Mouse (Mus musculus): ENCODE measurements around the gene Lig3.
"Not testable (repeated sequence)": the region's sequence is repeated elsewhere in the genome, so short reads cannot be mapped to it uniquely, and the experiment has no call there.

The Lig3 gene

GRCm38 (mm10) chr11:82820788-82821456 lies 40.0 kb downstream of the Lig3 start:
- in situ Hi-C loops (cut with MboI; ENCODE audit: unreplicated experiment in 2 of 2): no loop called here

DNA sequence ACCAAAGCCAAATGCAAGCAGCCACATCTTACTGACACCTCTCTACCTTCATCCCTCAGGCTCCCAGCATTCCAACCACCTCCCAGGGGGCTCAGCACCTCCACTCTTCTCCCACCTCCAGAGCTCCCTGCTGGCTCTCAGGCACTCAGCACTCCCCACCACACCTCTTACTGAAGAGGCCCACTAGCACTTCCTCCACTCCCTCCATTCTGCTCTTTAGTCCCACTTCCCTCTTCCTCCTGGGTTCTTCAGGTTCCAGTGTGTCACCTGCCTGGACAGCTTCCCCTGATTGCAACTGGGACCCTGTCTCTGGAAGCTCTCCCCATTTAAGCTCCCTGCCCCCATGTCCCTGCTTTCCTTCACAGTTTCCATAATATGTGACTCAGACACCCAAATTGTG lies 45.9 kb downstream of the Lig3 start:
- in situ Hi-C loops (cut with MboI; ENCODE audit: unreplicated experiment in 2 of 2): no loop called here

DNA sequence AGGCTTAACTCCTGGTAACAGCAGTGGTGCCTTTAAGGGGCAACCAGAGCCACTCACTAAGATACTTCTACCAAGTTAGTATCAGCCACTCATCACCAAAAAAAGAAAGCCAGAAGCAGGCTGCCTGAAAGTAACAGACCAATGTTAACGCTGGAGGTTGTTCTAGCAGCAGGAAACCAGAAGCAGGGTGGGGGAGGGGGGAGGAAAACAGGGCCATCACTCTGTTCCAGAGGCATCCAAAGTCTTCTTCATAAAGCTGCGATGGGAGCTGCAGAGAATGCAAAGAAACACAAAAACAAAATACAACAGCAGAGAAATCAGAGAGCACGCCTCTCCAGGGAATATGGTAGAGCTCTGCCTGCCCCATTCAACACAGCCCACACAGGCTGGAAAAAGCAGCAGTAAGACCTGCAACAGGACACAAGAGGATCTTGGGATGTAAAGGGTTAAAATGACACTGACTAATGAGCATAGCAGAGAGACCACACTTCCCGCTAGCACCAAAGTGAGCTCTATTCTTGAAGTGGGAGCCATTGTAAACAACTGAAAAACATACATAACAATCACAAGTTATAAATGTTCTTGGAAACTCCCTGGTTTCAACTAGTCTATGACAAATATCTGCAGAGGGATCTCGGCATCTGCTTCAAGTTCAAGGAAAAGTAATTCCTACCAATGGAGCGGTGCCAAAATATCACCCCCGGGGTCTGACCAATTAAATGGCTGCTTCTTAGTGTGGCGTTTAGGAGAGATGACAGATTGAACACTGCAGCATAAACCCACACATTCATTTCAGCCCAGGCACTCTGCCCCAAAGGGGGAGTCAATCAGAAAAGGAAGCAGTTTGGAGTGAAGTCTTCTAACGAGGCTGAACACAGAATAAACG lies 50.3 kb downstream of the Lig3 start:
- in situ Hi-C loops (cut with MboI; ENCODE audit: unreplicated experiment in 2 of 2): no loop called here

DNA sequence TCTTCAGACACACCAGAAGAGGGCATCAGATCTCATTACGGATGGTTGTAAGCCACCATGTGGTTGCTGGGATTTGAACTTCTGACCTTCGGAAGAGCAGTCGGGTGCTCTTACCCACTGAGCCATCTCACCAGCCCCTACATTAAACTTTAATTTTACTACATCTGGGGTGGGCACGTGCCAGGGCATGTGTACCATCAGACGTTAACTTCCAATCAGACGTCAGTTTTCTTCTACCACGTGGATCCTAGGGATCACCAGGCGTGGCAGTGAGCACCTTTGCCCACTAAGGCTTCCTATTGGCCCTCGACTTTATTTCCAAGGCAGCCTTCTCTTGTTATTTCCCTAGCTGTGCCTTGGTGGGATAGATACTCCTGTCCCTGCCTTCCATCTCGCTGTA lies 51.5 kb downstream of the Lig3 start:
- in situ Hi-C loops (cut with MboI; ENCODE audit: unreplicated experiment in 2 of 2): not testable (repeated sequence)

DNA sequence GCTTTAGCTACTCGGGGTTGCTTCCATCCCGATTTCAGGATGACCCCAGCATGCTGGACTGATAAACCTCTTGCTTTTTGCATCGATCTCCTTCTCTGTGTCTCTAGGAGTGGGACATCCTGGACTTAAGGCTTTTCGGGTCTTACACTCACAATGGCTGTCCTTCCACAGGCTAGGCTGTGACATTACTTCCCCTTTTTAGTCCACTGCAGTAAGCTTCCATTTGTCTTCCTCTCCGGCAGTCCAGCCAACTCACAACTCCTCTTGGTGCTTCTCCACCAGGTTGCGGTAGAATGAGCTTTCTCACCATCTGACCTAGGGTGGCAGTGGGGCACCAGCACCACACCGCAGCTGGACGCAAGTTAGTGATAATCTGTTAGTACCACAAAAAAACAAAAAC lies 53.0 kb downstream of the Lig3 start:
- in situ Hi-C loops (cut with MboI; ENCODE audit: unreplicated experiment in 2 of 2): no loop called here

GRCm38 (mm10) chr11:82834359-82834758 lies 53.5 kb downstream of the Lig3 start:
- in situ Hi-C loops (cut with MboI; ENCODE audit: unreplicated experiment in 2 of 2): not testable (repeated sequence)

GRCm38 (mm10) chr11:82835616-82836432 lies 54.9 kb downstream of the Lig3 start:
- in situ Hi-C loops (cut with MboI; ENCODE audit: unreplicated experiment in 2 of 2): no loop called here

DNA sequence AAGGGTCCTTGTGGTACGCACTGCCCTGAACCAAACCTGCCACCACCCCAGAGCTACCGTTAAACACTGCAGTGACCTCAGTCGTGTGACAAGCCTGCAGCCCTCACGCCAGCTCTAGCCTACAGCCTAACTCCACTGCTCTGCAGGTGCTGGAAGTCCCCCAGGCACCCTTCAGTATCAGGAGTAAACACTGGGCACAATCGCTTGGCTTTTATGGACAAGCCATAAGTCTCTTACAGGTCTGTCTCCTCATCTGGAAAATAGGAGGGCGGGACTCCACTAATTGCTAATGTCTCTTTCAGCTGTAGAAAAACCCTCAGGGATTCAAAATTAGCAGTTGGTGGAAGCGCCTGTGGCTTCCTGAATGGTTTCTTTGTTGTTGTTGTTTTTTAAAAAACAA lies 56.3 kb downstream of the Lig3 start:
- in situ Hi-C loops (cut with MboI; ENCODE audit: unreplicated experiment in 2 of 2): no loop called here

DNA sequence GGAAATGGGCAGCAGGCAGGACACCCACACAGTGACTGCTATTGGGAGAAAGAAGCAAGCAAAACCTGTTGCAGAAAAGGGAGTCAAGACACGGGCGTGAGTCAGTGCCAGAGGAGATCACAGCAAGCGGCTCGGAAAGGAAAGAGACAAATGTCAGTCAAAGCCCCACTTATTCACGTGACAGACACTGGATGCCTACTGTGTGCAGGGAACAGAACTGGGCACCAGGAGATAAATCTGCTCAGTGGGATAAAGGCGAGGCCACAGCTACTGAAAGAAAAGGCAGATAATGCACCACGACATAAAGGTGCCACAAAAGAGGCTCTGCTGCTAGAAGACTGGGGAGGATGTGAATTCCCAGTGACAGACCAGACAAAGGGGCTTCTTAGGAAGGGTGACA lies 56.9 kb downstream of the Lig3 start:
- in situ Hi-C loops (cut with MboI; ENCODE audit: unreplicated experiment in 2 of 2): no loop called here

GRCm38 (mm10) chr11:82838511-82838910 lies 57.6 kb downstream of the Lig3 start:
- in situ Hi-C loops (cut with MboI; ENCODE audit: unreplicated experiment in 2 of 2): no loop called here

GRCm38 (mm10) chr11:82844771-82845414 lies 64.0 kb downstream of the Lig3 start:
- in situ Hi-C loops (cut with MboI; ENCODE audit: unreplicated experiment in 2 of 2): no loop called here

DNA sequence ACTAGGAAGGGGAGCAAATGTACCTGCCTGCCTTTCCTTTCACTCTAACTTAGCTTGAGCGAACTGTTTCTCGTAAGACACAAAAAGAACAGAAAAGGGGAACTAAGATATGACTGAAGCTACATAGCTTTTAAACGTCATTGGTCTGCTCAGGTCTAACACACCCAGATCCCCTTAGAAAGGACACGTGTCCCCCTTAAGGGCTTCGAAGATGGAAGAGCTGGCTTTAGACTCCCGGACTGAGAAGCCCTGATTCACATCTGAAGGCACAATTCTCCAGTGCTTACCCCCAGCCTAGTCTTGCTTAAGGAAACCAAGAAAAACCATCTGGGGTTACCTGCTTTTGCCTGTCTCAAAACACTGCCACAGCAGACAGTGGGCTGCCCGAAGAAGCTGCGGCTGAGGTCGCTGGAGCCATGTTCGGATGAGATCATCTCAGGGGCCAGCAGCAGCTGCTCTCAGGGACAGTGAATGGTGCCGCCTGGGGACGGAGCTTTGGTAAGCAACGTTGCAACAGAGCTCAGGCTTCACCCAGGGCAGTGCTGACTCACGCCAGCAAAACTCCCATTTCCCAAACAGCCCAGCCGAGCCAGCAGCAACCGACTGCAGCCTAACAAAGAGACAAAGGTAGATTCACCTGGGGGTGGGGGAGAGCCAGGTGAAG lies 64.6 kb downstream of the Lig3 start:
- in situ Hi-C loops (cut with MboI; ENCODE audit: unreplicated experiment in 2 of 2): no loop called here

DNA sequence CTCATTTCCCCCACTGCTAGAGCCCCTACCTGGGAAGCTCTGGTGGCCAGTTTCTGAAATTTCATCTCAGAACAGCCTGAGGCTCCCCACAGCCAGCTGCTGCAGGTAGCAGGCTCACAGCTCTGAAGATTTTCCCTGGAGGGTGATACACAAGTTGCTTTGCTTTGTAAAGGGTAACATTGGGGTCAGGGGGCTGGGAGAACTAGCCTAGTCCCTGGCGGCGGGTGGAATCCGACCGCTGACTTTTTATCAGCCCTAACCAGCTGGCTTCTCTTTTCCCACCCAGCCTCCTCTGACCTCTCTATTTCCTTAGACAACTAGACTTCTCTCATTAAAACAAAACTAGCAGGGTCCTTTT lies 65.2 kb downstream of the Lig3 start:
- in situ Hi-C loops (cut with MboI; ENCODE audit: unreplicated experiment in 2 of 2): no loop called here

DNA sequence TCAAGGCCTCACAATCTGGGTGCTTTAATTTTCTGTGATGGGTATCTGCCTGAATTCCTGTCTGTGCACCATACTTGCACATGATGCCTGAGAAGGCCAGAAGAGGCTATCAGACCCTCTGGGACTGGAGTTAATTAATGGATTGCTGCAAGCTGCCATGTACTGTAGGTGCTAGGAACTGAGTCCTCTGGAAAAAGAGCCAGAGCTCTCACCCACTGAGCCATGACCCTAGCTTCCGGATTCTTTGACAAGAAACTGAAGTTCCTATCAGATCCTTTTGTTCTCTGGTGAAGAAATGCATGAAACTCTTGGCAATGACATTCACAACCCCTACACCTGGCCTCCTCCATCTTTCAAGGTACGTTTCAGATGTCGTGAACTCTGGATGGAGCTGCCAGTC lies 66.0 kb downstream of the Lig3 start:
- in situ Hi-C loops (cut with MboI; ENCODE audit: unreplicated experiment in 2 of 2): no loop called here

DNA sequence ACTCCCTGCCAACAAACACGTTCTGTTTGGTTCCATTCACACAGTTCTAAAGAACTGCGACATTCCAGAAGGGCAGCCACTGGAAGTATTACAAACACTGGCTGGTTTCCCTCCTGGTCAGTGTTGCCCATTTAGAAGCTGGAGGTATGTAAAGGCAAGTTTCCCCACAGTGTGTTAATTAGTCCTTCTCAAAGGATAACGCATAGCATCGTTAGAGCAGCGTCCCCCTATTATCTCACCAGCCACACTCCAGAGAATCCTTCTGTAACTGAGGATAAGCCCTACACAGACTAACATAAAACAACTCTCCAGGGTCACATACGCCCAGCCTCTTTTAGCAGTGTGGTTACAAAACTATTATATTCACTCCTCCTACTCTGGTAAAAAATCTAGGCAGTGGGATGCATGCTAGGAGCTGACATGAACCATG lies 66.7 kb downstream of the Lig3 start:
- in situ Hi-C loops (cut with MboI; ENCODE audit: unreplicated experiment in 2 of 2): no loop called here

GRCm38 (mm10) chr11:82850259-82850658 lies 69.4 kb downstream of the Lig3 start:
- in situ Hi-C loops (cut with MboI; ENCODE audit: unreplicated experiment in 2 of 2): no loop called here

DNA sequence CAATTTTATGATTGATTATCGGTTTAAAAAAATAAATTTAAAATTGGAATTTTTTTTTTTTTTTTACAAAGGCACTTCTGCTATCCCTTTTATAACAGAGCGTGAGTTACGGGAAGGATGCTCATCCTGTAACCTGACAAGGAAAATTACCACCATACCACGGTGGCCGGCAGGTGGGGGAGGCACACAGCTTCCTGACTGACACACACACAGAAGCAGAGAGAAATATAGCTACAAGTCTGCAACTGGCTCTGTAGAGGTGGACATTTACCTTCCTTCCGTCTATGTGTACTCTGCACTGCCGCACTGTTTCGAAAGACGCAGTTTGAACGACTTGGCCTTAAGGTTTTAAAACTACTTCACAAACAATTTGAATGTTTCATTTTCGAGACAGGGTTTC lies 71.2 kb downstream of the Lig3 start:
- in situ Hi-C loops (cut with MboI; ENCODE audit: unreplicated experiment in 2 of 2): no loop called here

GRCm38 (mm10) chr11:82852540-82852939 lies 71.6 kb downstream of the Lig3 start:
- in situ Hi-C loops (cut with MboI; ENCODE audit: unreplicated experiment in 2 of 2): no loop called here

GRCm38 (mm10) chr11:82852958-82853357 lies 72.0 kb downstream of the Lig3 start:
- in situ Hi-C loops (cut with MboI; ENCODE audit: unreplicated experiment in 2 of 2): no loop called here

Measured in v-Abl transformed pro-B cells (cell line).